Mouse (Mus musculus) brown adipose tissue, adult 24 weeks (tissue): Measurements from ENCODE around the gene Abhd17b. TPM values are rescaled to one million over a fixed set of nuclear protein-coding genes. Genes with fewer than 3 reads are reported as not detected.
"Not testable (repeated sequence)": the region's sequence is repeated elsewhere in the genome, so short reads cannot be mapped to it uniquely, and the experiment has no call there.

ENCODE experiments used
- H3K27ac ChIP-seq: fragments of 200-500 bp; replicated peaks from 2 replicates; pipeline ENCODE4 v1.5.1; 2012; ENCODE audit warnings: low read depth, mild to moderate bottlenecking, low read length
- H3K4me1 ChIP-seq: fragments of 200-500 bp; 2 replicates; pipeline ENCODE4 v1.6.1; 2012; ENCODE audit warnings: low read length, mixed read lengths; ENCODE audit not compliant: control insufficient read depth, insufficient read depth, insufficient read length
- H3K4me3 ChIP-seq: fragments of 200-500 bp; 2 replicates; pipeline ENCODE4 v1.5.1; 2012; ENCODE audit warnings: low read depth, mild to moderate bottlenecking, low read length, moderate library complexity; ENCODE audit not compliant: insufficient read depth
- polyA plus RNA-seq: library from polyadenylated mRNA; stranded (reverse); fragments of >200 nt; gene quantifications from 2 replicates; pipeline ENCODE4 v1.2.4, GENCODE M21; 2012; ENCODE audit not compliant: missing spikeins, insufficient read depth, insufficient read length

Abhd17b gene
- 29.0 and 31.7 TPM in 2 replicates for polyA plus RNA-seq

GRCm38 (mm10) chr19:21653172-21653981 lies at the start of gene Abhd17b:
TSS of gene Abhd17b (plus strand) at chr19:21653185.
- H3K27ac ChIP-seq, result peak within 1 kb of the TSS; percentile 84
- H3K4me1 ChIP-seq, result peaks cover 9% of the 10 kb centered on the region; the same call in 1 of the 2 replicates
- H3K4me3 ChIP-seq, result peak within 1 kb of the TSS; percentile 98

DNA sequence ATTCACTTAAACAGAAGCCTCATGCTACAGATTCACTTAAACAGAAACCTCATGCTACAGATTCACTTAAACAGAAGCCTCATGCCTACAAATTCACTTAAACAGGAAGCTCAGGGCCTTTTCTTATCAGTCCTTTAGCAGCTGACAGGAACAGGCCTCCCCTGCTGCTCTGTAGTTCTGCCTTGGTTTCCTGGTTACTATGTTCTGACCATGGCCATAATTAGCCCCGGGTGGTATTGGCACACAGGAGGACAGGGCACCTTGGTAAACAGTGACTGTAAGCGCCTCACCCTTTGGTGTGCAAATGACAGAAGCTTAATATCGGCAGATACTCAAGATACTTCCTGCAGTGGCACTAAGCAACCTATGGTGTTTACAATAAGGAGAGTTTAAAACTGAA lies 49.1 kb upstream of the Abhd17b start:
- Histone ChIP-seq H3K4me3 (no peak overlapping the region), H3K27ac (no peak overlapping the region), H3K4me1 (peaks cover 3% of the 10 kb centered on the region)

- H3K27ac ChIP-seq, result no peak overlapping the region
- H3K4me1 ChIP-seq, result peaks cover 3% of the 10 kb centered on the region
Measured at GRCm38 (mm10) chr19:21605294-21605693, 47.7 kb upstream of the Abhd17b start.

GRCm38 (mm10) chr19:21610240-21610639 lies 42.7 kb upstream of the Abhd17b start:
- Histone ChIP-seq H3K4me1 (no peaks in the 10 kb centered on the region), H3K4me3 (no peak overlapping the region), H3K27ac (no peak overlapping the region)

More at GRCm38 (mm10) chr19:21605294-21605693, 47.7 kb upstream of the Abhd17b start:
- H3K4me3 ChIP-seq, result no peak overlapping the region

DNA sequence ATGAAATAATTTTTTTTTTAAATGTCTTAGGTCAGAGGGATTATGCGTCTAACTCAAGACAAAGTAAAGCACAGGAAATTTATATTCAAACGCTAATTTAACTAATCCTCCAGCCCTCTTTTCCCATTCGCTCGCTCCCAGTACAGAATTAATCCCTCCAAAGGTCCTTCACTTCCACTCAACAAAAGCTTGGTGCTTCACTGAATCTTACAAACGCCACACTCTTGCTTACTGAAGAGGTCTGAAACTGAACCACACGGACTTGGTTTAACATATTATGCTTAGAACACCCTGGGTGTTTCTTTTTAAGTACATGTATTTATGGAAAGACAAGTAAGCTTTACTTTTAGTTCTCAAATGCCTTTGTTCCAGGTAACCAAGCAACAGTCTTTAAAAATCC lies 41.7 kb upstream of the Abhd17b start:
- peaks cover 2% of the 10 kb centered on the region; the same call in 1 of the 2 replicates for H3K4me1 ChIP-seq

DNA sequence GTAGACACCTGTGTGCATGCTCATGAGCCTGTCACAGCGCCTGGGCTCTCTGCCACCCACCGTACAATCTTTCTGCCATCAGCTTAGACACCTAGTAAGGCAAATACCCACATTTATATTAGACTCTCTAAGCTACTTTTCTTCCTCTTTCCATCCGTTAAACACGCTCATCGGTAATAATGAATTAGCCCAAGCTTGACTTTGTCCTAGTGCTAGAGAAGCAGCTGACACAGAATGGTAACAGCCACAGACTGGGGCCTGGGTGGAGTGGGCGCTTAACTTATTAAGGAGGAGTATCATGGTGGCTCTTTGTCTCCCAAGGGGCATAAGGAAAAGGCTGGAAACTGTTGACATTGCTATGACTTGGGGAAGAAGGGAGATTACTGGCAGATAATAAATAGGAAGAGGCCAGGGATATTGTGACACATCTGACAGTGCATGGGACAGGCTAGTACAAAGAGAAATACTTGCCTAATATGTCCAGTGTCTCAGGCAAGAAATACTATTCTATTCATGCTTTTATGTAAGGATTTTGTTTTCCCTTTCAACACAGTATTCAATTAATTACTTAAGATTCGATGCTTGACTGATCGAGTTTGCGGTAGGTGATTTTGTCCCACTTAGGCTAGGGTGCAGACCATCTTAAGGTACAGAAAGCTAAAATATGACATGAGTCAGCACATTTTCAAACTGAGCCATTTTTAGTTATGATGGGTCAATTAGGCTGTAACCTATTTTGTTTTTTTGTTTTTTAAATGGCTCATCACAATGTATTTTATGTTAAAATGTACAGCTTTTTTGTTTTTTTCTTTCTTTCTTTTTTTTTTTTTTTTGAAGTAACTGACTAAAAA lies 41.0 kb upstream of the Abhd17b start:
- H3K4me1 ChIP-seq, result peaks cover 2% of the 10 kb centered on the region; the same call in 1 of the 2 replicates
- H3K27ac ChIP-seq, result no peak overlapping the region
- no peak overlapping the region for H3K4me3 ChIP-seq

More for the DNA sequence above, 41.7 kb upstream of the Abhd17b start:
- Histone ChIP-seq H3K4me3 (no peak overlapping the region), H3K27ac (no peak overlapping the region)

DNA sequence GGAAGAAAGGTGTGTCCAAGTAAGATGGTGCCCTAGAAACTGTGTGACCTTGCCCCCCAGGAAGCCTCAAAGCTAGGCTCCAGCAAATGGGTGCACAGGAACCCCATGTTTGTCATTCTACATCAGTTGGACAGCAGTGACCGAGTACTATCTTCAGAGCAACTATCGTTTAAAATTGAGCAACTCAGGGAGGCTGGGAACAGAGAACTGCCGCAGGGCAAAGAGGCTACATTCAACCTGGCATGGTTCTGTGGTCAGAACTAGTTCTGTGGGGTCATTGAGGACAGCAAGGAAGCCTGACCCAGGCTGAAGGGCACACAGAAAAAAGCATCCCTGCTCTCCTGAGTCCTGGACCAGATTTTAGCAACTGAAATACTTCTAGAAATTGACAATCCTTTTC lies 37.2 kb upstream of the Abhd17b start:
- no peak overlapping the region for H3K4me3 ChIP-seq
- peak overlapping the region; percentile 33; the same call in 1 of the 2 replicates for H3K27ac ChIP-seq
- peaks cover 4% of the 10 kb centered on the region; the same call in 1 of the 2 replicates for H3K4me1 ChIP-seq

DNA sequence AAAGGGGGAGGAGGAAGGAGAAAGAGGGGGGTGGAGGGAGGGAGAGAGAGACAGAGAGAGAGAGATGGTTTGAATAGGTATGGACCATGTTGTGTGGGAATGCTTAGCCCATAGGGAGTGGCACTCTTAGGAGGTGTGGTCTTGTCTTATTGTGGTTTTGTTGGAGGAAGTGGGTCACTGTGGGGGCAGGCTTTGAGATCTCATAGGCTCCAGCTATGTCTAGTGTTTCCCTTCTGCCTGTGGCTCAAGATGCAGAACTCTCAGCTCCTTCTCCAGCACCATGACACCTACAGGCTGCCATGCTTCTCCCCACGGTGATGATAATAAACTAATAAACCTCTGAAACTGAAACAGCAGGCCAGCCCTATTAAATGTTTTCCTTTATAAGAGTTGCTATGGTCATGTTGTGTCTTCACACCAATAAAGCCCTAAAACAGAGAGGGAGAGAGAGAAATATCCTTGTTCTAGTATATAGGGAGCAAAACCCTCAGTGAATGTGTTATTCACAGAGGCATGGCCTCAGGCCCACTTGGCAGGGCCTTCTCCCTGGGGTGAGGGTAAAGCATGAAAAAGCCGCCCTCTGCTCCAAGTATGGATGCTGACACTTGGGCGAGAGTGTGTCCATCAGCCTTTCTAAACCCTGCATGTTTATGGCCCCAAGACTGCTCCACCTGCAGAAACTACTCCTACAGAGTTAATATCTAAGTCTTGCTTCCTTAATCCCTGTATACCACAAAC lies 29.4 kb upstream of the Abhd17b start:
- peak overlapping the region; percentile 81 for H3K27ac ChIP-seq
- H3K4me1 ChIP-seq, result peaks cover 9% of the 10 kb centered on the region
- no peak overlapping the region for H3K4me3 ChIP-seq

GRCm38 (mm10) chr19:21624148-21624535 lies 28.8 kb upstream of the Abhd17b start:
- no peak overlapping the region for H3K4me3 ChIP-seq
- H3K27ac ChIP-seq, result no peak overlapping the region

GRCm38 (mm10) chr19:21626271-21626988 lies 26.6 kb upstream of the Abhd17b start:
- H3K27ac ChIP-seq, result no peak overlapping the region
- no peak overlapping the region for H3K4me3 ChIP-seq
- peaks cover 8% of the 10 kb centered on the region for H3K4me1 ChIP-seq

More at GRCm38 (mm10) chr19:21624148-21624535, 28.8 kb upstream of the Abhd17b start:
- H3K4me1 ChIP-seq, result peaks cover 9% of the 10 kb centered on the region

GRCm38 (mm10) chr19:21628440-21628839 lies 24.5 kb upstream of the Abhd17b start:
- H3K27ac ChIP-seq, H3K4me3 ChIP-seq, H3K4me1 ChIP-seq: not testable (repeated sequence)

GRCm38 (mm10) chr19:21629030-21629429 lies 24.0 kb upstream of the Abhd17b start:
- Histone ChIP-seq H3K4me3 (no peak overlapping the region), H3K4me1 (peaks cover 6% of the 10 kb centered on the region), H3K27ac (no peak overlapping the region)

DNA sequence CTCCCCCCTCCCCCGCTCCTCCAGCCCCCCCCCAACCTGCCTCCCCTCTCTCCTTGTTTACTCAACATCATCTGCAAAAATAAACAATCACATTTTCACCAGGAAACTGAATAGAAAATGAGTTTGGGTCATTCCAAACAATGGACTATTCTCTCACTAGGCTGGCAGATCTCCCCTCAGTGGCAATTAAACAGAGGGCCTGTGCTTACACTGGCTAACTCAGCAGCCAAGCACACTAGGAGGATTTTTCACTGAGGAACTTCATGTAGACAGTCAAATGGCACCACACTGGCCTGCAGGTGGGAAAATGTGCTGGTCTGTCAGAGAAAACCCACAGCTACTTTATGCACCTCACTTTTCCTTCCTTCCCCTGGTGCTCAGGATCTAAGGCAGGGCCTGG lies 23.5 kb upstream of the Abhd17b start:
- Histone ChIP-seq H3K4me3 (no peak overlapping the region), H3K4me1 (peaks cover 4% of the 10 kb centered on the region), H3K27ac (0 out of 2 replicates have a peak overlapping the region, but pooled peaks have one; percentile 27)

GRCm38 (mm10) chr19:21630656-21631331 lies 22.2 kb upstream of the Abhd17b start:
- H3K4me3 ChIP-seq, result no peak overlapping the region

More at GRCm38 (mm10) chr19:21630656-21631331, 22.2 kb upstream of the Abhd17b start:
- Histone ChIP-seq H3K27ac (peak overlapping the region; percentile 71), H3K4me1 (peaks cover 2% of the 10 kb centered on the region)
